Mouse (Mus musculus): ENCODE measurements at regions not wholly inside any gene's neighbourhood (a gene's known extent, or its start where the extent isn't known, plus 50 kb on each side); places are given as distances from the start of the nearest gene placed in this dataset.
A peak's percentile ranks its signal among the peaks of the same experiment; 100 is the strongest.
"Not testable (repeated sequence)": the region's sequence is repeated elsewhere in the genome, so short reads cannot be mapped to it uniquely, and the experiment has no call there.

GRCm38 (mm10) chr14:17055741-17056140 lies 236.8 kb upstream of the Rarb start:
- DNase-seq = no peak

- no peak for DNase-seq
Measured at GRCm38 (mm10) chr14:17054381-17054780, 235.4 kb upstream of the Rarb start.

- DNase-seq = no peak
Measured at GRCm38 (mm10) chr14:17046808-17047207, 227.9 kb upstream of the Rarb start.

GRCm38 (mm10) chr14:17045426-17046132 lies 226.6 kb upstream of the Rarb start:
- DNase-seq = no peak

GRCm38 (mm10) chr14:17020603-17021356 lies 201.8 kb upstream of the Rarb start:
- no peak for DNase-seq

GRCm38 (mm10) chr14:17012931-17013330 lies 194.0 kb upstream of the Rarb start:
- no peak for DNase-seq

DNA sequence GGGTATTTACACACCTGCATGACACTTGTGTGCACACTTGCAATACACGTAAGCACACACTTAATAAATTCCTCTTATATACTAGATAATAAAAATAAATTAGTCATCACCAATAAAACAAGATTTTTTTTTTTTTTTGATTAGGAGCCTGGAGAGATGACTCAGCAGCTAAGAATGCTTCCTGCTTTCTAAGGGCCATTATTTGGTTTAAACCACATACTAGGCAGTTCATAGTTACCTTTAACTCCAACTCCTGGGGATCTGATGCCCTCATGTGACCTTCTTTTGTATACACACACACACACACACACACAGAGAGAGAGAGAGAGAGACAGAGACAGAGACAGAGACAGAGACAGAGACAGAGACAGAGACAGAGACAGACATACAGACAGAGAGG lies 193.2 kb upstream of the Rarb start:
- DNase-seq = no peak

- DNase-seq = no peak
Measured at GRCm38 (mm10) chr14:17005194-17006018, 186.4 kb upstream of the Rarb start.

- no peak for DNase-seq
Measured at GRCm38 (mm10) chr14:17004714-17005113, 185.8 kb upstream of the Rarb start.

DNA sequence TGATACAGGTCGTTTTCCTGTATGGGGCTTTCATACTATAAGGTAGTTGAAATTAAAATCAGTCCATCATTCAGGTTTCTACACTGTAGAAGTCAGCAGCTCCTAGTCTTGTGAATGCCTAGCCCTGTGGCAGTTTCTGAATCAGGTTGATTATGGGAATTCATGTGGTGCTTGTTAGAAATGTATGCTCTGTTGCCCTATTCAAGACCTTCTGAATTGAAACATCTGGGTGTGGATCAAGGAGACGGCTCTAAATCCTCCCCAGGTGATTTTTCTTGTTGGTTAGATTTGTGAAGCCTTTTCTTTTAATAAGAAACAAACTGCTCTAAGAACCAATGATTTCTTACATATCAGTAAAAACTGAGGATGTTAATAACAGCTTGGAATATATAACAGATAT lies 177.8 kb upstream of the Rarb start:
- DNase-seq = no peak

GRCm38 (mm10) chr14:16970911-16971310 lies 152.0 kb upstream of the Rarb start:
- DNase-seq = not testable (repeated sequence)

- no peak for DNase-seq
Measured at GRCm38 (mm10) chr14:16964717-16965391, 145.9 kb upstream of the Rarb start.

DNA sequence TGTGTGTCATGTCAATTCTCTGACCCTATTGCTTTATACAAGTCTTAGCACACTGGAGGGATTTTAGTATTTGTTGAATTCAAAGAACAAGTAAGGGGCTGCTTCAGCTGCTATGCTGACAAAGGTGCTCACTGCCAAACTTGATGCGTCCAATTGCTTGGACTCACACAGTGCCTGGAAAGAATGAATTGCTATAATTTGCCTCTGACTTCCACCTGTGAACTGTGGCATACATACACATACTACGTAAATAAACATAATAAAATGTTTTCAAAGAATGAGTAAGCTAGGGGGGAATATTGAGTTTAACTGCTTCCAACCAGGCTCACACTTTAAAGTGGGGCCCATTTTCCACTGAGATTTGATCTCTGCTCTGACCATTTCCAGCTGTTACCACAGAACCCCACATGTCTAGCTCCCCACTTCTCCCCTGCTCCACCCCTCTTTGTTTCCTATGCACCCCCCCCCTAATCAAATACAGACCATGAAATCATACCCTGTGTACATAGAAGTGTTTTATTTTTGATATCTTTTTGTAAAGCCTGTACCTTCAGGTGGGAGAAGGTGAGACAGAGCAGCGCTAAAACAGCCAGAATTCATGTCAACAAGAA lies 143.4 kb upstream of the Rarb start:
- DNase-seq = no peak

- peak; percentile 66 to 80 for DNase-seq
Measured at GRCm38 (mm10) chr14:16957802-16958201, 138.8 kb upstream of the Rarb start.

GRCm38 (mm10) chr14:16954511-16955443 lies 135.8 kb upstream of the Rarb start:
- DNase-seq = no peak

GRCm38 (mm10) chr14:16948736-16949135 lies 129.8 kb upstream of the Rarb start:
- DNase-seq = no peak

- no peak for DNase-seq
Measured at GRCm38 (mm10) chr14:16944441-16944840, 125.5 kb upstream of the Rarb start.

DNA sequence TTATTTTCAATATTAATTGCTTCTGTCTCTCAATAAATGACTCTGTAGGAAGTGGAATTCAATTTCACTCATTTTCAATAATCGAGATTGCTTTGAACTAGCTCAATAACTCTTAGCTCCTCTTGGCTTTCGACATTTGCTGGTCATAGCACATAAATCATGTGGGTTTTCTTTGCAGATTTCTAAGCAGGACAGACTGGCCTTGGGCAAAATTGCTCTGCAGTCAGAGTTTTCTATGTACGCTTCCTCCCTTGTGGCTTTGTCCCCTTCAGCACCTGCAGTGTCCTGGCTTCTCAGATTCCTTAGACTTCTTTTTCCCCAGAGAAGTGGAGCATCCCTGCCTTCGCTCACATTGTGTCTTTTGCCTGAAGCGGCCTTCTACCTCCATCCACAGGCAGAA lies 124.6 kb upstream of the Rarb start:
- DNase-seq = no peak

GRCm38 (mm10) chr14:16927136-16927535 lies 108.2 kb upstream of the Rarb start:
- no peak for DNase-seq

GRCm38 (mm10) chr14:16901534-16902147 lies 82.7 kb upstream of the Rarb start:
- DNase-seq = no peak
